Mouse (Mus musculus) neural tube, embryonic 13.5 days (tissue): ENCODE data around the gene Nfx1. TPM values are rescaled to one million over a fixed set of nuclear protein-coding genes. Genes with fewer than 3 reads are reported as not detected.
A peak's percentile ranks its signal among the peaks of the same experiment; 100 is the strongest.

Source experiments
- ATAC-seq: fragments of 200-750 bp; cut with Nextera tagmentation; 2 replicates; pipeline ENCODE4 v1.8.0; 2017; ENCODE audit warnings: low read depth, mild to moderate bottlenecking, moderate TSS enrichment, moderate library complexity
- H3K27ac ChIP-seq: fragments of 300-500 bp; sonication (generic); replicated peaks from 2 replicates; pipeline ENCODE4 v1.5.1; 2015; ENCODE audit warnings: moderate library complexity, mild to moderate bottlenecking, inconsistent platforms
- H3K27me3 ChIP-seq: fragments of 300-500 bp; sonication (generic); 2 replicates; pipeline ENCODE4 v1.6.1; 2015; ENCODE audit warnings: mild to moderate bottlenecking, inconsistent platforms
- H3K36me3 ChIP-seq: fragments of 300-500 bp; sonication (generic); 2 replicates; pipeline ENCODE4 v1.6.1; 2015; ENCODE audit warnings: mild to moderate bottlenecking, inconsistent platforms
- H3K4me1 ChIP-seq: fragments of 300-500 bp; sonication (generic); replicated peaks from 2 replicates; pipeline ENCODE4 v1.6.1; 2015; ENCODE audit warnings: inconsistent platforms
- H3K4me2 ChIP-seq: fragments of 300-500 bp; sonication (generic); 2 replicates; pipeline ENCODE4 v1.6.1; 2015; ENCODE audit warnings: inconsistent platforms, mild to moderate bottlenecking, moderate library complexity
- H3K4me3 ChIP-seq: fragments of 300-500 bp; sonication (generic); 2 replicates; pipeline ENCODE4 v1.5.1; 2015; ENCODE audit warnings: mild to moderate bottlenecking, inconsistent platforms
- H3K9ac ChIP-seq: fragments of 300-500 bp; sonication (generic); 2 replicates; pipeline ENCODE4 v1.6.1; 2015; ENCODE audit warnings: moderate library complexity, mild to moderate bottlenecking, inconsistent platforms
- H3K9me3 ChIP-seq: fragments of 300-500 bp; sonication (generic); 2 replicates; pipeline ENCODE4 v1.6.1; 2016; ENCODE audit warnings: inconsistent platforms
- WGBS: fragments of 180-500 bp; shearing (Covaris S2); methylation state at CpG from one replicate; pipeline ENCODE4 v1.1.7; 2015; 5-methylcytosine and 5-hydroxymethylcytosine counted together
- polyA plus RNA-seq: library from polyadenylated mRNA; unstranded; fragments of >200 nt; fragmentation: Nextera tagmentation; extraction: Ambion mirVana; gene quantifications from 2 replicates; pipeline ENCODE4 v1.2.1, GENCODE M21; 2015

The Nfx1 gene
- polyA plus RNA-seq, 1 experiment from 2014 or later, result 93.2 TPM

DNA sequence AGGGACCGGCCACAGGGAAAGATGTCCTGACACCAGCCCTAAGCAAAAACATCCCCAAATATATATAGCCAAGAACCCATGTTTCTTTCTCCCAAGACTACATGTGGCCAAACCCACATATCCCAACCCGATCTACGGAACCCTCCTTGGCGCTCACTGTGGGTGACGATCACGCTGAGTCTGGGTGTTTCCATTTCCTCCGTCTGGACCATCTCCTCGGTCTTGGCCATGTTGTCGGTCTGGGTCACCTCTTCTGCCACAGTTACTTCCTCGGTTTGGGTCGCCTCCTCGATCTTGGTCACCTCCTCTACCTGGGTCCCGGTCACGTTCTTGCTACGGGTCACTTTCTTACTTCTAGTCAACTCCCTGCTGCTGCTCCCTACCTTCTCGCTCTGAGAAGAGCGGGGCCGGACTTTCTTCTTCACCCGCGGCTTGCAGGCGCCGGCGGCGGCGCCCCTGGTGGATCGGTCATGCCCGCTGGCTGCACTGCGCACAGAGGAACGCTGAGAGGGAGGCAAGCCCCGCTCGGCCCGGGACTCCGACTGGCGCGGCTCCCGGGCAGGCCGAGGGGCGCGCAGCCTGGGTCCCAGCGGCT lies 23.0 kb upstream of the Nfx1 start:
- H3K4me3 ChIP-seq, result peak overlapping the region; percentile 93
- H3K9me3 ChIP-seq, result no peaks in the 10 kb centered on the region
- peak overlapping the region; percentile 81 for H3K4me2 ChIP-seq
- peaks cover 57% of the 10 kb centered on the region for H3K36me3 ChIP-seq
- no peaks in the 10 kb centered on the region for H3K27me3 ChIP-seq
- H3K4me1 ChIP-seq, result peaks cover 35% of the 10 kb centered on the region
- H3K9ac ChIP-seq, result peak overlapping the region; percentile 94
- ATAC-seq, result peak; percentile 87
- under 1% methylated on average over 40 of the region's 40 CpGs for WGBS
- peak overlapping the region; percentile 92 for H3K27ac ChIP-seq

DNA sequence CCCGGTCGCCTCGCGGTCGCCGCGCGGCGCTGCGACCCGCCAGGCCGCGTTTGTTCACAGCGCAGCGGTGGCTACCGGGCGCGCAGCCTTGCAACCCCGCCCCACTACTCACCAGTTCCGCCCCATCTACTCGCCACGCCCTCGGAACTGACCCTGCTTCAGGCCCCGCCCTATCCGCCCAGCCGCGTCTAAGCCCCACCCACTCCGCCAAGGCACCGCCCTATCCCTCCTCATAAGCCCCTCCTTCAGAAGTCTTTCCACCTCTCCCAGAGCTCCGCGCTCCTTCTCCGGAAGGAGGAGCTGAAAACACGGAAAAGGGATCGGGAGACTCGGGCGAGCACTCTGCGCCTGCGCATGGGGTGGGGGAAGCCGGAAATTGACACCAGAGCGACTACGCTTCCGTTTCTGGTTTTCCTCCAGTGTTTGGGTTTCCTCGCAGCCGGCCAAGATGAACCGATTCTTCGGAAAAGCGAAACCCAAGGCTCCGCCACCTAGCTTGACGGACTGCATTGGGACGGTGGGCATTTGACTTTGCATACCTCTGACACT lies 22.5 kb upstream of the Nfx1 start, which contains the start of the genes Bag1 and Chmp5:
Bag1 (minus strand) TSS at position 135 of the 549 bp plus-strand sequence.
Chmp5 (plus strand) TSS at position 248 of the 549 bp plus-strand sequence.
- Histone ChIP-seq H3K36me3 (peaks cover 57% of the 10 kb centered on the region), H3K4me2 (peak within 1 kb of the TSS; percentile 88), H3K27me3 (no peaks in the 10 kb centered on the region), H3K4me1 (peaks cover 35% of the 10 kb centered on the region), H3K9ac (peak within 1 kb of the TSS; percentile 94), H3K4me3 (peak within 1 kb of the TSS; percentile 93), H3K27ac (peak within 1 kb of the TSS; percentile 92), H3K9me3 (no peaks in the 10 kb centered on the region)
- WGBS, result under 1% methylated on average over 50 of the region's 50 CpGs
- peak; percentile 98 for ATAC-seq

DNA sequence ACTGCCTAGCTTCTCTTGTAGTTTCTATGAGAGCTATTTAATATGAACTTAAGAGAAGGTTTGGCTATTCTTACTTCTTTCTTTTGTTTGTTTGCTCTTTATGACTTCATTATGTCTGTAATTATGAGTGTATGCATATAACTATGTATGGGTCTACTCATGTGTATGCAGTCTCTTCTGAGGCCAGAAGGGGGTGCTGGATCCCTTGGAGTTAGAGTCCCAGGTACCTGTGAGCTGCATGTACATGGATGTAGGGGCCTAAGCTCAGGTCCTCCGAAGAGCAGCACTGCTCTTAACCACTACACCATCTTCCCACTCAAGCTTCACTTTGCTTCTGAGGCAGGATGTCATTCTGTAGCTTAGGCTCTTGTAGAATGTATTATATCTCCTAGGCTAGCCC lies 17.2 kb upstream of the Nfx1 start:
- H3K4me2 ChIP-seq, result no peak overlapping the region
- H3K4me1 ChIP-seq, result peaks cover 18% of the 10 kb centered on the region
- 79% methylated on average over 1 of the region's 1 CpGs for WGBS
- no peaks in the 10 kb centered on the region for H3K27me3 ChIP-seq
- no peak overlapping the region for H3K27ac ChIP-seq
- no peaks in the 10 kb centered on the region for H3K9me3 ChIP-seq
- H3K4me3 ChIP-seq, result no peak overlapping the region
- no peak overlapping the region for H3K9ac ChIP-seq
- ATAC-seq, result no peak
- peaks cover 82% of the 10 kb centered on the region for H3K36me3 ChIP-seq

DNA sequence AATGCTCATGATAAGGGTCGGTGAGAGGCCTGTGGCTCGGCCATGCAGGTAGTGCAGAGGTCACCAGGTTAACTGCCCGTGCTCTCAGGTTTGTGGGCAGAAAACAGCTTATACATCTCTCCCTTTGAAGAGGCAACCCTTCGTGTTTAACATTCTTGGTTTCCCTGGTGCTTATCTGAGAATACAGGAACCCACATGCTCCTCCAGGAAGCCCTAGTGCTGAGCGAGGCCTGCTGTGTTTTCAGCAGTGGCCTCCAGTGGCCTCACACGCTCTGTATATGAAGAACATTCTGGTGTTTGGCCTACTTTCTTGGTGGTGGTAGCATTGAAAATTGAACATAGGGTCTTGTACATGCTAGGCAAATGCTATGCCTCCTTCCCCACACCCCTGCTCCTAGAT lies 14.8 kb upstream of the Nfx1 start:
- Histone ChIP-seq H3K27ac (no peak overlapping the region), H3K27me3 (no peaks in the 10 kb centered on the region), H3K4me3 (no peak overlapping the region), H3K4me2 (no peak overlapping the region), H3K4me1 (no peaks in the 10 kb centered on the region), H3K9me3 (no peaks in the 10 kb centered on the region), H3K36me3 (peaks cover 95% of the 10 kb centered on the region), H3K9ac (no peak overlapping the region)
- WGBS, result 92% methylated on average over 6 of the region's 6 CpGs
- no peak for ATAC-seq

DNA sequence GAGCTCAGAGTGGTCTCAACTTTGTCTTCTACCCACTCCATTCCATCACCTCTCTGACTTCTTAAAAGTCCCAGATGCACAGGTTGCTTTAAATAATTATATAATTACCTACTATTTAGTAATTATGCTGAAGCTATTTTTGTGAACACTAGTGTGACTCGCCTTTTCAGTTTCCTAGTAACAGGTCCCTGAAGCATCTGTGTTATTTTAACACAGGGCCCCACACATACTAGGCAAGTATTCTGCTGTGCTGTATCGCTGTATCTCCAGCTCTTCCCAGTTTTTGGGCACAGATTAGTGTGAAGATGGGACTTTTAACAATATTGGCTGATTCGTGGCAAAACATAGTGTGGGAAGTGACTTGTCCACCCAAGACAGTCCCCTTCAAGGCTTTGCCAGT lies 7.2 kb upstream of the Nfx1 start:
- Histone ChIP-seq H3K4me1 (no peaks in the 10 kb centered on the region), H3K9ac (no peak overlapping the region), H3K27ac (no peak overlapping the region), H3K4me2 (no peak overlapping the region), H3K9me3 (no peaks in the 10 kb centered on the region), H3K36me3 (peaks cover 92% of the 10 kb centered on the region), H3K4me3 (no peak overlapping the region), H3K27me3 (no peaks in the 10 kb centered on the region)
- no peak for ATAC-seq
- 92% methylated on average over 3 of the region's 3 CpGs for WGBS

DNA sequence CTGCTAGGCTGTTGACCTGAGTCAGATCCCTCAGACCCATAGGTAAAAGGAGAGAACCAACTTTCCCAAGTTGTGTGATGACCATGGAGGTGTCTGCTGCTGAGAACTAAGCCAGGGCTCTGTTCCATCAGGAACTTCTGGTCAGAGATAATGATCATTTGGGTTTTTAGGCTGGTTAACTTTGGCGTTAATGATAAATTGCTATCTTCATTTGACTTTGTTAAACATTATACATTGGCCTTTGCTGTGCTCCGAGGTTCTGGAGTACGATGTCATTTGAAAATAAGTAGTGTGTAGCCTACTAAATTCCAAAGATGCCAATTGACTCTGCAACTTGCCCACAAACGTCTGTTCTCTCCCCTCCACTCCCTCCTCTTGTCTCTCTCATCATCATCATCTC lies 1.5 kb upstream of the Nfx1 start:
- ATAC-seq, result no peak
- no peak overlapping the region for H3K4me3 ChIP-seq
- no peaks in the 10 kb centered on the region for H3K9me3 ChIP-seq
- no peak overlapping the region for H3K9ac ChIP-seq
- peaks cover 23% of the 10 kb centered on the region for H3K4me1 ChIP-seq
- no peak overlapping the region for H3K4me2 ChIP-seq
- no peaks in the 10 kb centered on the region for H3K27me3 ChIP-seq
- WGBS, result 81% methylated on average over 4 of the region's 4 CpGs
- peaks cover 39% of the 10 kb centered on the region for H3K36me3 ChIP-seq
- no peak overlapping the region for H3K27ac ChIP-seq

DNA sequence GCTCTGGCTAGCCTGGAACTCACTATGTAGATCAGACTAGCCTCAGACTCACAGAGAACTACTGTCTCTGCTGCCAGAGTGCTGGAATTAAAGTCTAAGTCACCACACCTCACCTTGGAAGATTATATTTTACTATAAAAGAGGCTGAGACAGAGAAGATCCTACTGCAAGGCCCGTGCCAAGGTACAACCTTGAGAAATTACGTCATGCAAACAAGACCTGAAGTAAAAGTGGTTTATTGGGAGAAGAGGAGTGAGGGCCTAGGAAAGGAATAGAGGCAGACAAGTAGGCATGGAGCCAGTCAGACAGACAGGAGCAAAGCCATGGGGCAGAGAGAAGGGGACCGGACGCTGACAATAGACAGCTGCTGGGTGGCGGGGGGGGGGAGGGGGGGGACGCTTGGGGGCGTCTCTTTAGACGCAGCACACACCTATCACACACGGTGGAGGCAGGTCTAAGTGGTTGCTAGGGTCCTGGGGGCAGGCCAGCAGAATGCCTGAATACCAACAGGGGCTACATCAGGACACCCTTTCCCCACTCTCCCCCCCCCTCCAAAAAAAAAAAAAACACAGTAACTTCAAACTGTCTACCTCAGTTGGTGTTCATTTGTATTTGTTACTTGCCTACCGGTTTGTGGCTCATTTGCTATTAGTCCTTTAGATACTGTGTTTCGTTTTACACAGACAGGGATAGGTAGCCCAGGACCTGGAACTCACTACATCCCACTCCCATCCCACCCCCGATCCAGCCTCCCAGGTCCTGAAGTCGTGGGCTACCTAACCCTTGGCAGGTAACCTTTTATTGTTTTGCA lies 720 bp upstream of the Nfx1 start:
- WGBS, result 13% methylated on average over 11 of the region's 13 CpGs
- Histone ChIP-seq H3K27ac (peak overlapping the region; percentile 93), H3K4me1 (peaks cover 23% of the 10 kb centered on the region), H3K9me3 (no peaks in the 10 kb centered on the region), H3K9ac (peak overlapping the region; percentile 91), H3K36me3 (peaks cover 33% of the 10 kb centered on the region), H3K27me3 (no peaks in the 10 kb centered on the region), H3K4me3 (peak overlapping the region; percentile 95), H3K4me2 (peak overlapping the region; percentile 80)
- peak; percentile 67 for ATAC-seq

DNA sequence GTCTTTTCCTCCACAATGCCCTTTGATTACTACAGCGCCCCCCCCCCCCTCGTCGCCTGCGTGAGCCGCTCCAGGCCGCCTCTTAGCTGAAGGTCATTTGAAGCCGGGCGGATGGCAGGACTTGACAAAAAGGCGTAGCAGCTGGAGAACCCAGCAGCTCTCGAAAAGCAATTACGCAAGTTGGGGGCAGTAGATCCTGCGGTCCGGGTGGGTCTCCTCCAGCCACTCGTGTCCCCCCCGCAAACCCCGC lies 189 bp upstream of the Nfx1 start:
- ATAC-seq, result peak; percentile 52
- H3K4me3 ChIP-seq, result peak overlapping the region; percentile 95
- whole genome bisulfite sequencing, result under 1% methylated on average over 15 of the region's 16 CpGs

DNA sequence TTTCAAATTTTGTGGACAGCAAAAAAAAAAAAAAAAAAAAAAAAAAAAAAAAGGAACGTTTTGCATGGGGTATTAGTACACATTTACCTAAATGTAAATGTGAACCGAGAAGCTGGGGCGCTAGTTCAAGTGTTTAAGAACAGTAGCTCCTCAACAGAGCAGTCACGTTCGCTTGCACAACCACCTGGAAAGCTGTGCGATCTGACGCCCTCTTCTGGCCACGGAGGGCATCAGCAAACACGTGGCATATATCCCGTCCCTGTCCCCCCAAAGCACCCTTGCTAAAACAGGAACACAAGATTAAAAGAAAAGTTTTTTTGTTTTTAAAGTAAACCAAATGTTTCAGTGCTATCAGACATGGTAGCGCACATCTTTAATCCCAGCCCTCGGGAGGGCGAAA lies 1.0 kb downstream of the Nfx1 start:
- peak overlapping the region; percentile 93; the same call in 1 of the 2 replicates for H3K27ac ChIP-seq
- ATAC-seq, result no peak
- no peaks in the 10 kb centered on the region for H3K9me3 ChIP-seq
- H3K9ac ChIP-seq, result peak overlapping the region; percentile 91
- 25% methylated on average over 13 of the region's 13 CpGs for WGBS
- H3K4me1 ChIP-seq, result peaks cover 23% of the 10 kb centered on the region
- H3K36me3 ChIP-seq, result peaks cover 21% of the 10 kb centered on the region
- peak overlapping the region; percentile 95 for H3K4me3 ChIP-seq
- H3K27me3 ChIP-seq, result no peaks in the 10 kb centered on the region
- H3K4me2 ChIP-seq, result peak overlapping the region; percentile 80

More for the DNA sequence above, 189 bp upstream of the Nfx1 start:
- peak overlapping the region; percentile 93 for H3K27ac ChIP-seq
- H3K4me2 ChIP-seq, result peak overlapping the region; percentile 80
- H3K4me1 ChIP-seq, result peaks cover 23% of the 10 kb centered on the region
- no peaks in the 10 kb centered on the region for H3K9me3 ChIP-seq
- no peaks in the 10 kb centered on the region for H3K27me3 ChIP-seq
- H3K9ac ChIP-seq, result peak overlapping the region; percentile 91
- H3K36me3 ChIP-seq, result peaks cover 27% of the 10 kb centered on the region

DNA sequence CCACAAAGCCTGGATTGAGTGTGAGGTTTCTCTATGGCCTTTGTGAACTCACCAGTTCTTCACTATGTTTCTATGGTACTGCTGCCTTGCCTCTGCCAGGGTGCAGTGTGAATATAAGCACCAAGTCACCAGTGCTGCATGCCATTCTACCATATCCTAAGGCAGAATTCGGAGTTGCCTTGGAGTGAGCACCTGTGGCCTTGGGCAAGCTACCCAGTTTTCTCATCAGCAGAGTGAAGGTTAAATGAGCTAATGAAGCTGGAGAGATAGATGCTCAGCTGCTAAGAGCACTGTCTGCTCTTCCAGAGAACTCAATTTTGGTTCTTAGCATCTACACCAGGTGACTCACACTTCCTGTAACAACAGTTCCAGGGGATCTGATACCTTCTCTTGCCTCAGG lies 3.3 kb downstream of the Nfx1 start:
- 95% methylated on average over 1 of the region's 1 CpGs for WGBS
- Histone ChIP-seq H3K4me1 (peaks cover 23% of the 10 kb centered on the region), H3K36me3 (peaks cover 28% of the 10 kb centered on the region), H3K9ac (no peak overlapping the region), H3K27ac (no peak overlapping the region), H3K4me3 (no peak overlapping the region), H3K4me2 (no peak overlapping the region), H3K27me3 (no peaks in the 10 kb centered on the region), H3K9me3 (no peaks in the 10 kb centered on the region)
- ATAC-seq, result no peak

DNA sequence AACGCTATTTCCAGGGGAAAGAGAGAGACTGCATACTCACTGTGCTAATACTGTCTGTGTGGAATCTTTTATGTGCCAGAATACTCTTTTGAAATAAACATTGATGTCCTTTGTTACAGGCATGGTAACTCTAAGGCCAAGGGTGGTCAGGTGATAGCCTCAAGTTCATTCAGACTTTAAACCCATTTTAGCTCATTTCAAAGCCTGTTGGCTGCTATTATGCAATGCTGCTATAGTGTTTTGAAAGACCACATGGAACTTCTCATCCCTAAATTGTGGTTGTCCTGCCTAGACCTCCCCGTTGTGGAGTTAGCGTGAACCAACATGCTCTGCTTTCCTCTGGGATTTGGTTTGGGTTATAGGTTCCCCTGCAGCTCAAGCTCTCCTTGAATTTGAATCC lies 5.0 kb downstream of the Nfx1 start:
- H3K4me1 ChIP-seq, result peaks cover 14% of the 10 kb centered on the region
- H3K4me2 ChIP-seq, result no peak overlapping the region
- H3K27ac ChIP-seq, result no peak overlapping the region
- WGBS, result 97% methylated on average over 3 of the region's 3 CpGs
- ATAC-seq, result no peak
- H3K9me3 ChIP-seq, result no peaks in the 10 kb centered on the region
- no peaks in the 10 kb centered on the region for H3K27me3 ChIP-seq
- H3K9ac ChIP-seq, result no peak overlapping the region
- H3K4me3 ChIP-seq, result no peak overlapping the region
- peaks cover 45% of the 10 kb centered on the region for H3K36me3 ChIP-seq

DNA sequence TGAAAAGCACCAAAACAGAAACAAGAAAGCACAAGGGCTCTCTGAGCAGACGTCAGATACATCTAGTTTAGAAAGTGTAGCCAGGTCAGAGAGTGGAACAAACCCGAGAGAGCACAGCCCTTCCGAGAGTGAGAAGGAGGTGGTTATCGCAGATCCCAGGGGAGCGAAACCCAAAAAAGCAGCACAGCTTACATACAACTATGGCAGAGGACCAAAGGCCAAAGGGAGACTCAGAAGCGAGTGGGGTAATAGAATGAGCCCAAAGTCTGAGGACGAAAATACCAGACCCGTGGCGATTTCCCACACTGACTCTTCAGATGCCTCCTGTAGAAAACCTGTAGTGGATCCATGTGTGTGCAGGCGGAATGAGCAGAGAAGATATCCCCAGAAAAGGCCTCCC lies 5.9 kb downstream of the Nfx1 start:
- no peak overlapping the region for H3K9ac ChIP-seq
- H3K4me3 ChIP-seq, result no peak overlapping the region
- no peak for ATAC-seq
- H3K27ac ChIP-seq, result no peak overlapping the region
- peaks cover 54% of the 10 kb centered on the region for H3K36me3 ChIP-seq
- peaks cover 14% of the 10 kb centered on the region for H3K4me1 ChIP-seq
- 93% methylated on average over 10 of the region's 10 CpGs for WGBS
- H3K27me3 ChIP-seq, result no peaks in the 10 kb centered on the region
- H3K4me2 ChIP-seq, result no peak overlapping the region
- H3K9me3 ChIP-seq, result no peaks in the 10 kb centered on the region
